Mouse (Mus musculus) lung, embryonic 16.5 days (tissue): ENCODE data around the gene Tnfrsf21. TPM values are rescaled to one million over a fixed set of nuclear protein-coding genes. Genes with fewer than 3 reads are reported as not detected.

Experiments used
- ATAC-seq: fragments of 200-750 bp; cut with Nextera tagmentation; 2 replicates; pipeline ENCODE4 v1.8.0; 2017; ENCODE audit warnings: low read depth, mild to moderate bottlenecking, moderate library complexity
- H3K27ac ChIP-seq: fragments of 300-500 bp; sonication (generic); 2 replicates; pipeline ENCODE4 v1.5.1; 2014; ENCODE audit warnings: mild to moderate bottlenecking, control low read depth, low read length
- H3K27me3 ChIP-seq: fragments of 300-500 bp; sonication (generic); 2 replicates; pipeline ENCODE4 v1.6.1; 2014; ENCODE audit warnings: low read depth, low read length, mixed read lengths; ENCODE audit not compliant: control insufficient read depth, insufficient read depth
- H3K36me3 ChIP-seq: fragments of 300-500 bp; sonication (generic); 2 replicates; pipeline ENCODE4 v1.6.1; 2014; ENCODE audit warnings: low read length; ENCODE audit not compliant: control insufficient read depth, insufficient read depth
- H3K4me1 ChIP-seq: fragments of 300-500 bp; sonication (generic); replicated peaks from 2 replicates; pipeline ENCODE4 v1.6.1; 2014; ENCODE audit warnings: low read length, mixed read lengths; ENCODE audit not compliant: control insufficient read depth, insufficient read depth
- H3K4me2 ChIP-seq: fragments of 300-500 bp; sonication (generic); 2 replicates; pipeline ENCODE4 v1.6.1; 2014; ENCODE audit warnings: low read depth, low read length, control low read depth
- H3K4me3 ChIP-seq: fragments of 300-500 bp; sonication (generic); 2 replicates; pipeline ENCODE4 v1.5.1; 2014; ENCODE audit warnings: mild to moderate bottlenecking, low read length, control low read depth
- H3K9ac ChIP-seq: fragments of 300-500 bp; sonication (generic); 2 replicates; pipeline ENCODE4 v1.6.1; 2014; ENCODE audit warnings: low read length, control low read depth
- H3K9me3 ChIP-seq: fragments of 300-500 bp; sonication (generic); 2 replicates; pipeline ENCODE4 v1.6.1; 2016; ENCODE audit warnings: low read length; ENCODE audit not compliant: control insufficient read depth
- WGBS: fragments of 180-500 bp; shearing (Covaris S2); extraction: QIAGEN DNeasy Blood & Tissue Kit; methylation state at CpG from one replicate; pipeline ENCODE4 v1.1.7; 2014; 5-methylcytosine and 5-hydroxymethylcytosine counted together
- polyA plus RNA-seq: library from polyadenylated mRNA; unstranded; fragments of >200 nt; fragmentation: Nextera tagmentation; extraction: Ambion mirVana; gene quantifications from 2 replicates; pipeline ENCODE4 v1.2.1, GENCODE M21; 2015

Tnfrsf21 gene
- polyA plus RNA-seq, 1 experiment from 2014 or later: 45.0 TPM

DNA sequence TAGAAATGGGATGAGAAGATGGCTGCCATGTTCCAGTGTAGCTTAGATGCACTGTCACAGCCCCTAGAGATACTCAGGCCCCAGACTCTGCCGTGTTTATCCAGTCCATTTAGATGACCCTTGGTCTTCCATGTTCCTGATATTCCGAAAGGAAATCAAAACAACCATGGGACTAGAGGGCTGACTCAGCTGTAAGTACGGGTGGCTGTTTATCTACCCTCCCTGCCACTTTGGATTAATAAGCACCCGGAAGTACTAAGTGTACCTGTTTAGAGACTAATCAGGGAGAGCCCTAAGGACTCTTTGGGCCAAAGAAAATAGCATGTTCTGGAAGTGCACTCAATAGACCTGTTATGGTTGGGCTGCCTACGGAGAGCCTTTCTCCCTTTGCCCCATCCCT is 64.9 kb downstream of the Tnfrsf21 start:
- no peaks in the 10 kb centered on the region for H3K9me3 ChIP-seq
- H3K4me3 ChIP-seq: no peak overlapping the region
- ATAC-seq: no peak
- no peaks in the 10 kb centered on the region for H3K36me3 ChIP-seq
- no peak overlapping the region for H3K4me2 ChIP-seq
- 71% methylated on average over 5 of the region's 5 CpGs for WGBS
- H3K27ac ChIP-seq: no peak overlapping the region
- H3K4me1 ChIP-seq: peaks cover 7% of the 10 kb centered on the region
- H3K27me3 ChIP-seq: no peaks in the 10 kb centered on the region
- no peak overlapping the region for H3K9ac ChIP-seq

DNA sequence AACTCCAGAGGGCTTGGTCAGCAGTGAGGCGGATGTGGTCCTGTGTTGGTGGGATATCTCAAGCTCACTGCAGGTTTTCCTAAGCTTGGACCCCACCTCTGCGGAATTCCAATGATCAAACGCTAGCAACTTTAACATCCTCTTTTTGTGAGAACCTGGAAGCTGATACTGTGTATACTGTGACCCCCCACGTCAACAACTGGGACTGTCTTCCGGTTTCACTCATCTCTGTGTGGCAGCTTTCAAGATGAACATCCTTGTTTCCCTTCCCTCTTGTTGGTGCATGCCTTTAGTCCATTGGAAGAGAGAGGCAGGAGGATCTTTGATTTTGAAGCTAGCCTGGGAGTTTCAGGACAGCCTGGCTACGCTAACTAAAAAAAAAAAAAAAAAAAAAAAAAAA is 73.1 kb downstream of the Tnfrsf21 start:
- Histone ChIP-seq H3K27ac (no peak overlapping the region), H3K4me3 (no peak overlapping the region), H3K4me1 (no peaks in the 10 kb centered on the region), H3K9ac (no peak overlapping the region), H3K27me3 (no peaks in the 10 kb centered on the region), H3K4me2 (no peak overlapping the region), H3K36me3 (no peaks in the 10 kb centered on the region), H3K9me3 (no peaks in the 10 kb centered on the region)
- WGBS: 80% methylated on average over 6 of the region's 6 CpGs
- no peak for ATAC-seq

GRCm38 (mm10) chr17:43090948-43091724 is 74.8 kb downstream of the Tnfrsf21 start:
- Histone ChIP-seq H3K4me2 (no peak overlapping the region), H3K9me3 (no peaks in the 10 kb centered on the region), H3K9ac (no peak overlapping the region), H3K27me3 (no peaks in the 10 kb centered on the region), H3K27ac (no peak overlapping the region), H3K36me3 (no peaks in the 10 kb centered on the region), H3K4me3 (no peak overlapping the region), H3K4me1 (no peaks in the 10 kb centered on the region)
- WGBS: 83% methylated on average over 3 of the region's 3 CpGs
- ATAC-seq: no peak

DNA sequence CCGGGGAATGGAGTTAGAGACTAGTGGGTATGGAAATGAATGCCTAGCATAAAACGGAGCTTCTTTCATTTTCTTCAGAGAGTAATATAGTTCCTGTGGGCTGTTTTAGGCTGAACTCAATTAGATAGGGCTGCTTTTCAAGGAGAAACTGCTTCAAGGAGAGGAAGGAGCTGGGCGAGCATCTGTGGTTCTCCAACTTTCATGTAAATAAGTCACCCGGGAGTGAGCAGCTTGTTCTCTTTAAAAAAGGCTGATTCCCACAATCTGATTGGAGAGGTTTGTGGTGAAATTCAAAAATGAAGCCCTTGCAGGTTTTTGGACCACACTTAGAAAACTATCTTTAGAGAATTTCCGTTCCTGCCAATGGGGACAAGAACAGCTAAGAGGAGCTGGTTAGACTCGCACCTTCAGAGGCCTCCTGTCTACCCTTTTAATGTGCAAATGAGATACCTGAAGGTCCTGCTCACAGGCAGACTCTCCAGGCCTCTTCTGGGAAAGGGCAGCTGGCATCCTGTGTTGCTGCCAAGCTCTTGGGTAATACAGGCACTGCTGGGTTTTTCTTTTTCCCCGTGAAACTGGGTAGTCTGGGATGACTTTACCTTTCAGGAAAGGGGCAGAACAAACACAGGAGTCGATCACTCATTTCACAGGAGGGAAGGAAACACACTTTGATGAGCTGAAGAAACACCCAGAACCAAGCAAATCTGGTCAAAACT is 76.1 kb downstream of the Tnfrsf21 start:
- no peak overlapping the region for H3K27ac ChIP-seq
- no peak for ATAC-seq
- WGBS: 38% methylated on average over 8 of the region's 8 CpGs

GRCm38 (mm10) chr17:43094285-43094684 is 77.9 kb downstream of the Tnfrsf21 start:
- Histone ChIP-seq H3K27me3 (no peaks in the 10 kb centered on the region), H3K9me3 (no peaks in the 10 kb centered on the region), H3K4me2 (no peak overlapping the region), H3K36me3 (no peaks in the 10 kb centered on the region), H3K4me3 (no peak overlapping the region), H3K27ac (no peak overlapping the region), H3K9ac (no peak overlapping the region), H3K4me1 (no peaks in the 10 kb centered on the region)
- no peak for ATAC-seq
- WGBS: 19% methylated on average over 2 of the region's 2 CpGs

More for the DNA sequence above, 76.1 kb downstream of the Tnfrsf21 start:
- no peak overlapping the region for H3K4me3 ChIP-seq
- H3K9me3 ChIP-seq: no peaks in the 10 kb centered on the region
- no peak overlapping the region for H3K4me2 ChIP-seq
- H3K27me3 ChIP-seq: no peaks in the 10 kb centered on the region
- no peaks in the 10 kb centered on the region for H3K4me1 ChIP-seq
- no peak overlapping the region for H3K9ac ChIP-seq
- H3K36me3 ChIP-seq: no peaks in the 10 kb centered on the region

GRCm38 (mm10) chr17:43097101-43097688 is 80.8 kb downstream of the Tnfrsf21 start:
- H3K4me2 ChIP-seq: no peak overlapping the region
- no peak for ATAC-seq

GRCm38 (mm10) chr17:43106108-43106507 is 89.8 kb downstream of the Tnfrsf21 start:
- no peak for ATAC-seq
- H3K4me1 ChIP-seq: no peaks in the 10 kb centered on the region; the same call in 1 of the 2 replicates
- H3K36me3 ChIP-seq: no peaks in the 10 kb centered on the region
- H3K9ac ChIP-seq: no peak overlapping the region
- H3K4me3 ChIP-seq: no peak overlapping the region
- H3K27ac ChIP-seq: no peak overlapping the region
- H3K27me3 ChIP-seq: no peaks in the 10 kb centered on the region
- no peaks in the 10 kb centered on the region for H3K9me3 ChIP-seq
- no peak overlapping the region for H3K4me2 ChIP-seq
- 87% methylated on average over 3 of the region's 3 CpGs for WGBS

More at GRCm38 (mm10) chr17:43097101-43097688, 80.8 kb downstream of the Tnfrsf21 start:
- H3K4me3 ChIP-seq: no peak overlapping the region
- no peaks in the 10 kb centered on the region for H3K9me3 ChIP-seq
- WGBS: 40% methylated on average over 4 of the region's 4 CpGs
- no peaks in the 10 kb centered on the region for H3K4me1 ChIP-seq
- H3K9ac ChIP-seq: no peak overlapping the region
- H3K36me3 ChIP-seq: no peaks in the 10 kb centered on the region
- no peak overlapping the region for H3K27ac ChIP-seq
- H3K27me3 ChIP-seq: no peaks in the 10 kb centered on the region

DNA sequence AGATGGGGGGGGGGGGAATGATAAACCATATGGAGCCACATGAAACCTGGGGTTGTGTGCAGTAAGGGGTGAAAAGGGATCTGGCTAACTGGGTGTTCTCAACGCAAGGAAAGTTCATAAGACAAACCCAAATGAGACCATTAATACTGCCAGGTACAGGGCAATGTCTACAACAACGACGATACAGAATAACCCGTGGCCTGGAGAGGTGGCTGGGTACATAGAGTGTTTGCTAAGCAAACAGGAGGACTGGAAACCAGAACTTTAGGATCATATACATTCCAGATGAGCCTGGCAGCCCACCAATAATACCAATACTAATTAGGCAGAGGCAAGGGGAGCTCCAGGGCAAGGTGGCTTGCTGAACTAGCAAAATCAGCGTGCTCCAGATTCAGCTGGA is 91.0 kb downstream of the Tnfrsf21 start:
- Histone ChIP-seq H3K36me3 (no peaks in the 10 kb centered on the region), H3K9ac (no peak overlapping the region)
- ATAC-seq: no peak

GRCm38 (mm10) chr17:43109501-43109900 is 93.1 kb downstream of the Tnfrsf21 start:
- no peak overlapping the region for H3K4me3 ChIP-seq
- no peak overlapping the region for H3K4me2 ChIP-seq
- ATAC-seq: no peak
- no peak overlapping the region for H3K27ac ChIP-seq
- no peak overlapping the region for H3K9ac ChIP-seq
- 64% methylated on average over 4 of the region's 4 CpGs for WGBS
- no peaks in the 10 kb centered on the region for H3K36me3 ChIP-seq
- H3K9me3 ChIP-seq: no peaks in the 10 kb centered on the region
- no peaks in the 10 kb centered on the region for H3K27me3 ChIP-seq
- no peaks in the 10 kb centered on the region; the same call in 1 of the 2 replicates for H3K4me1 ChIP-seq

More for the DNA sequence above, 91.0 kb downstream of the Tnfrsf21 start:
- Histone ChIP-seq H3K27me3 (no peaks in the 10 kb centered on the region), H3K4me3 (no peak overlapping the region), H3K4me2 (no peak overlapping the region), H3K9me3 (no peaks in the 10 kb centered on the region), H3K4me1 (no peaks in the 10 kb centered on the region; the same call in 1 of the 2 replicates), H3K27ac (no peak overlapping the region)
- 70% methylated on average over 5 of the region's 5 CpGs for WGBS
